Mouse (Mus musculus): ENCODE results near the gene Cacna1f.

Gene Cacna1f

DNA sequence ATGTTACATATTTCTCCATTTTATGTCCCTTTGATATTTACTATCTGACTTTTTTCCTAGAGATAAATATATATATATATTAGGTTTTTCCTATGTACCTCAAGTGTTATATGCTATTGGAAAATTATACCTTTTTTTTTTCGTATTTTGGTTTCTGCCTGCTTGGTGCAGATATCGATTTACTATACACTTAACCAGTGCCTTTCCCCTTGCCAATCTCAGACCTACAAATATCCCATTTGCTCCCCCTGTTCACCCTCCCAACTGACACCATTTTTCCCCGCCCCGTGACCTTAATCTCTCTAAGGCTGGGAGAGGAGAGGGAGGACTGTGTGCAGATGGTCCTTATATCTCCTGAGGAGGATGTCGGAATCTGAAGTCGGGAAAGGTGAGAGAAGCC is at the start of gene Cacna1f:
Gene Cacna1f, plus strand, starts transcription at position 301 of the 400 bp plus-strand sequence.
- DNase-seq (ENCODE audit: low spot score in 2 of 2): no peak

DNA sequence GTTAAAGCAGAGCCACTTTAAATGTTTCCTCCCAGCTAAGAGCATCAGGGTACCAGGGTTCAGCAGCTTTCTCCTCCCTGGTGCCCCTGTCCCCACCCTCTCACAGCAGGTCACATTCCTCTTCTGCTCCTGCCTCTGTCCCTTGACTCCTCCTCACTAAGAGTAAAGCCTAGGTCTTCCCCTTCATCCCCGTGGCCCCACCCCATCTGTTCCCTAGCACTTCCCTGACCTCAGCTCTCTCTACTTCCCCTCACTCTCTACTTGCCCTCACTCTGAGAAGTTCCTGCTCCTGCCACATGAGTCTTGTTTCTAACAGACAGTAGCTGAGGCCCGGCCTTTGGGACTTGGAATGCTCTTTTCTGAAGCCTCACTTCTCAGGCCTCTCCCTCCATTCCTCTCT is 43.8 kb upstream of the Cacna1f start:
- DNase-seq (ENCODE audit: low spot score in 2 of 2): no peak

DNA sequence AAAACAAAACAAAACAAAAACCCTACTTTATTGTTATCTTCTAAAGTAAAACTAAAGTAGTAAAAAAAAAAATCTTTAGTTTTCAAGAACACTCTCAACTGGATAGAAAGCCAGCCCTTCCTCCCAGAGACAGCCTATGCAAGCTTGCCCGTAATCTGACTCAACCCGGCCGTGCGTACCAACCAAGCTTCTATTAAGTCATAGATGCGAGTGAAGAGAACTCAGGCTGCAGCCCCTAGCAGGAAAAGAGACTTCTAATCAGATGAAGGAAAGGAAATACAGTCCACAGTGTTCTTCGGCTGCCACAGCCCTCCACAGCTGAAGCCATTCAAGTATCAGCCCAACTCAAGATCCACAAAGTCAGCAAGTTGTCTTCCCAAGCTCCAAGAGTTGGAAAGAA is 40.5 kb upstream of the Cacna1f start:
- DNase-seq (ENCODE audit: low spot score in 2 of 2): no peak

DNA sequence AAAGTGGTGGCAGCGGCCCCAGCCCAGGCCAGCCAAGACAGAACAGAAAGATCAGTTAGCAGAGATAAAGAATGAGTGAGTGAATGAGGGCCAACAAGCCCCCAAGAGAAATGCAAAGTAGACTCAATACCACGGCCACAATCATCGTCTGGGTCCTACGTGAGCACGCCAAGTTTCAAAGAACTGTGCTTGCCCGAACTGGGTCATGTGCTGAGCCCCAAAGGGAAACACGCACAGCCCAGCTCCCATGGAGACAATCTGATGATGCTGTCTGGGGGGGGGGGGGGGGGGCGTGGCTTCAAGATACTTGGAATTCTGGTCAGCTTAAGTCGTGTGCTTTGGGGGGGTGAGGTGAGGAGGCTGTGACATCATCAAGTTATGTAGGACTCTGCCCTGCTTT is 39.4 kb upstream of the Cacna1f start:
- DNase-seq (ENCODE audit: low spot score in 2 of 2): no peak

DNA sequence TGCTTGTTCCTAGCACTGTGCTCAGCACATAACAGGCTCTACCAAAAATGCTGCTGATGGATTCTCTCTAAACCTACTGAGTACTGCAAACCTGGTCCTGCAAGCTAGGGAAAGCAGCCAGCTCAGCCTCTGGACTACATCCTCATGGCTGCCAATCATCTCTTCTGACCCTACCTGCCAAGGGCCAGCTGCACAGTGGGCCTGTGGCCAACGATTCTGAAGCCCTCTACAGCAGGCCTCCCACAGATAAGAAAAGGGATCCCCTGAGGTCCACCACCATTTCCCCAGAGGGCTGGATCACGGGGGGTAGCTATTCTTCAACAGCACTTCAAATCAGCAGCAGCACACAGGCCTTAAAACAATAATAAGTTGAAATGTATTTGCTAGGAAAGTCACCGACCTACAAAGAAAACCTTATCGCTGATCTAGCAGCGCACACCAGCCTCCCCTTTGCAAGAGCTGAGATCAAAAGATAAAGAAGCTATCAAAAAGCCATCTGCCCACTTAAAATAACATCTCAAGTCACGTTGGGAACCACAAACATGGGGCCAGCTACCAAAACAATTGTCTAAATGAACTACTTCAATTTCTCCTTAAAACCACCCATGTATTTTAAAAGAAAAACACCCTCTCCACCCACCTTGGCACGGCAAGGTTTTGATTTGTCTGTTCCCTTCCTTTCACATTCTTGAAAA is 36.3 kb upstream of the Cacna1f start:
- no peak for DNase-seq (ENCODE audit: low spot score in 2 of 2)

DNA sequence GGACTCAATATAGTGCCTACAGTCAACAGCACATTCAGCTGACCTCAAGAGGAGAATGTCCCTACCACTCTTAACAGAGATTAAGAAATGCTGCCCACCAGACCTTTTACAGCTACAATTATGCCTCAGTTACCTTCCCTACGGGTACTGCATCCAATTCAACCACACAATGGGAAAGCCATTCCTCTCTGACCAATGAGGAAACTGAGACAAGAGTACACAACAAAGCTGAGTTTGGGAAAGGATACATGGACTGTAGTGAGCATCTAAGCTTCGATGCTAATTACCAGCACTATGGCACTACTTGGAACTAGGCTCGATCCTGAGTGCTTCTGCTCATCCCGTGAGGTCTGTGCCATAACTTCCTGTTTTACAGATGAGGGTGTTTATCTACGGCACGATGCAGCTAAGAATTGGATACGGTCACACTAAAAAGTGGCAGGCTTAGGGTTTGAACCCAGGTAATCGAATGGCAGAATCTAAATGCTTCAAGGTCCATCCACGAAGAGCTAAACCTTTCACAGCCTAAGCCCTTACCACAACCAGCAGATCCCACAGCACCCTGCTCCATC is 35.2 kb upstream of the Cacna1f start:
- DNase-seq (ENCODE audit: low spot score in 2 of 2): no peak

DNA sequence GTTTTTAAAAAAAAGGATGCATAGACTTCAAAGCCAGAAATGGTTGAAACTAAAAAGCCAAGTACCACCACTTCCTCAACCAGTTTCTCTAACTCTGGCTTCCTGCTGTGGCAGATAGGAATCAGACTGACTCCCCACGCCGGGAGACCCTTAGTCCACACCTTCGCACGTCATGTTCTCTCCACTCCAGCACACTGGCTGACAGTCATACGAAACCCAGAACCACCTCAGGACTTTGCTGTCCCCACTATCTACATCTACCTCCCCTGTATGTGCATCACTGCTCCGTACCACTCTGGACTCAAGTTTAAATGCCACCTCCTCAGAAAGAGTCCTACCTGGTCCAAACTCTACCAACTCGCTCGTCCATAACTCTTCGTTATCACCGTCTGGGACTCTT is 34.4 kb upstream of the Cacna1f start:
- DNase-seq (ENCODE audit: low spot score in 2 of 2): no peak

DNA sequence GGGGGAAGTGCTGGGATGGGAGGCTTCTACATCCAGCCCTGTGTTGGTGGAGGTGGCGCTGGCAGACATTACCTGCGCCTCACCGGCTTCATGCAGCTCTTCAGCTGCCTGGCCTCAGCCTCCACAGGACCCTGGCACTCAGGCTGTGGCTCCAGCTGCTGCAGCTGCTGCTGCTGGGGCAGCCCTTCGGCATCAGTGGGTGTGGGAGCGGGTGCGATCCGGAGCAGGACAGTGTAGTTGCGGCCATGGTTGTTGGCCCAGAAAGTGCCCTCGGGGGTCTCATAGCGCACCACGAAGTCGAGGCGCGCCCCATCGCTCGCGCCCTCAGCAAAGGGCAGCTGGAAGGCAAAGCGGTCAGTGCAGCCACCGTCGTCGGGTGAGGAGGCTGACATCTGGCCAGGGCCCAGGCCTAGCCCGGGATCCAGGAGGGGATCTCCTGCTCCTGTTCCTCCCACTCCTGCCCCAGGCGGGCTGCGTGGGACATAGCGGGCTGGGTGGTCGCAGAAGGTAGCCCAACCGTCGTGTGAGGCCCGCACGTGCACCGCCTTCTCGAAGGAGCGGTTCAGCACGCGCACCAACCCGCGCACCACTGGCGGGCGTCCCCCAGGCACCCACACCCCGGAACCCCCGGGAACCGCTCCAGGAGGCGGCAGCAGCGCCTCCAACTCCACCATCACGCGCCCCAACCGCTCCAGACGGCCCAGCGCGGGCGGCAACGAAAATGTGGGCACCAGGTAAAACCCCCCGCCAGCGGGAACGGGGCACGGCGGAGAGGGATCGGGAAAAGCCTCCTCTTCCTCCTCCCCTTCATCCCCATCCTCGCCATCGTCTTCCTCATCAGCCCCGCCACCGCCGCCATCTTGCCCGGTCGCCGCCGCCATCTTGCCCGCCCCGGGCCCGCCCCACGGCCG is 33.5 kb upstream of the Cacna1f start, which contains the start of gene Foxp3:
Gene Foxp3, plus strand, starts transcription at position 469 of the 911 bp plus-strand sequence.
- peak; percentile 21 to 22 for DNase-seq (ENCODE audit: low spot score in 2 of 2)

DNA sequence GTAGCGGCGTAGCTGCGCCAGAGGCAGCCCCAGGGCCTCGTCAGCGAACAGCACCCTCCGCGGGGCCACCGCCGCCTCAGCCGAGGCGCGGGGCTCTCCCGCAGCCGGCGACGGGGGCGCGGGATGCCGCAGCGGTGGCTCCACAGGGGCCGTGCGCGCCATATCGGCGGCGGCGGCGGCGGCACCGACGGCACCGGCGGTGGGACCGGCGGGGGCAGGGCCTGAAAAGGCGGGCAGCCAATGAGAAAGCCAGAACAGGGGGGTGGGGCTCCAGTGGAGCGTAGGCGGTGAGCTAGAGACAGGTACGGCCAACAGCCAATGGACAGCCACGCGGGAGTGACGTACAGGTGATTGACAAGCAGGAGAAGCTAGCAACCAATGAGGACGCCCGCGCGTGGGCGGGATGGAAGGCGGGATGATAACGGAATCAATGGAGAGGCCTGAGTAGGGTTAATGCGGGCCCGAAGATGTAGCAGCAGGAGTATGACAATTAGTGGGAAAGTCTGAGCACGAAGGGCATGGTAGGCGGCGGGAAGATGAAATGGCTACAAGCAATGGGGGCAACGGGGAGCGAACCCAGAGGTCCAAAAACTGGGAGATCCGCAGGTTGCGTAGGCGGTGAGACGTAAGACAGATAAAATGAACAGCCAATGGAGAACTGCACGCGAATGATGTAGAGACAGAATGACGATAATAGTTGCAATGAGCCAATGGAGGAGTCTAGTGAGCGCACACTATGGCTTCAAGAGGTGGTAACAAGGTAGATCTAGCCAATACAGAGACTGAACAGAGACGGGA is 32.6 kb upstream of the Cacna1f start, which contains the start of gene Ppp1r3f:
Gene Ppp1r3f, minus strand, starts transcription at position 197 of the 798 bp plus-strand sequence.
- DNase-seq (ENCODE audit: low spot score in 2 of 2): peak; percentile 95 to 97

DNA sequence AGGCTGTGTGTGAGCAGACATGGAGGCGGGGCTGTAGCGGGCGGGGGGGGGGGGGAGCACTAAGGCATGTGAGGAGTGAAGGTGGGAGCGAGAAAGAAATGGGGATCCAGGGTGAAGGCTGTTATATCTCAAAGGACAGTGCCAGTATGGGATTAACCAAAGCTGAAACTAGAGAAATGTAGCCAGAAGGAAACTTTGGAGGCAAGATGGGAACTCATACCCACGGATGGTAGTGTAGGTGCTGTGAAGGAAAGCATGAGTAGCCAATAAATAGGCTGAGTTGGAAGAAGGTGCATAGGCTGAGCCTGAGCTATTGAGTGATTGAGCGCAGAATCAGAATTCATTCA is 32.0 kb upstream of the Cacna1f start:
- no peak for DNase-seq (ENCODE audit: low spot score in 2 of 2)

DNA sequence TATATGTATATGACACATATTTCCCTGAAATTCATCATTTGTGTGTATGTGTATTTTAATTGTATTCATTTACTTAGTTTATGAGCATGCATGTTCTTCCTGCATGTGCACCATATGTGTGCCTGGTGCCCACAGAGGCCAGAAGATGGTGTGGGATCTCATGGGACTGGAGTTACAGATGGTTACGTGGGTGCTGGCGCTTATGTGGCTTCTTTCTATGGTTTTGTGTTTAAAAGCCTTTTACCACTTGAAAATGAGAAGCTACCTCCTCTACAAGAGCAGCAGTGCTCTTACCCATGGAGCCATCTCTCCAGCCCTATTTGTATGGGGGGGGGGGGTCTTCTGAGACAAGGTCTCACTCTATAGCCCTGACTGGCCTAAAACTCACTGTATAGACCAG is 25.7 kb upstream of the Cacna1f start:
- no peak for DNase-seq (ENCODE audit: low spot score in 2 of 2)

DNA sequence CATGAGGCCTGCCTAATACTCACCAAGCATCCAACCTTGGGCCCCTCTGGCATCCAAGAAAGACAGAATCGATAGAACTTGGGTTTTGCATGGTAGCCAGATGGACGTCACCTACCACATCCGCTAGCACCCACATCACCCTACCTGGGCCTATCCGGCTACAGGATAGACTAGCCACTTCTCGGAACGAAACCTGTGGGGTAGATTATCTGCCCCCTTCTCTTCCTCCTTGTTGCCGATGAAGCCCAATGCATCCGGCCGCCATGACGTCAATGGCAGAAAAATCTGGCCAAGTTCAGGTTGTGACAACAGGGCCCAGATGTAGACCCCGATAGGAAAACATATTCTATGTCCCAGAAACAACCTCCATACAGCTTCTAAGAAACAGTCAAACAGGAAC is 23.0 kb upstream of the Cacna1f start:
- no peak for DNase-seq (ENCODE audit: low spot score in 2 of 2)

DNA sequence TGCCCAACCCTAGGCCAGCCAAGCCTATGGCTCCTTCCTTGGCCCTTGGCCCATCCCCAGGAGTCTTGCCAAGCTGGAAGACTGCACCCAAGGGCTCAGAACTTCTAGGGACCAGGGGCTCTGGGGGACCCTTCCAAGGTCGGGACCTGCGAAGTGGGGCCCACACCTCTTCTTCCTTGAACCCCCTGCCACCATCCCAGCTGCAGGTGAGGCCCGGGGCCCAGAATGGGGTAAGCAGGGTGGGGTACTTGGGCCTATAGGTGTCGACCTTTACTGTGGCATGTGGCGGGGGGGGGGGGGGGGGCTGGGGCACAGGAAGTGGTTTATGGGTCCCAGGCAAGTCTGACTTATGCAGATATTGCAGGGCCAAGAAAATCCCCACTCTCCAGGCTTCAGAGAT is 20.5 kb upstream of the Cacna1f start:
- DNase-seq (ENCODE audit: low spot score in 2 of 2): no peak

DNA sequence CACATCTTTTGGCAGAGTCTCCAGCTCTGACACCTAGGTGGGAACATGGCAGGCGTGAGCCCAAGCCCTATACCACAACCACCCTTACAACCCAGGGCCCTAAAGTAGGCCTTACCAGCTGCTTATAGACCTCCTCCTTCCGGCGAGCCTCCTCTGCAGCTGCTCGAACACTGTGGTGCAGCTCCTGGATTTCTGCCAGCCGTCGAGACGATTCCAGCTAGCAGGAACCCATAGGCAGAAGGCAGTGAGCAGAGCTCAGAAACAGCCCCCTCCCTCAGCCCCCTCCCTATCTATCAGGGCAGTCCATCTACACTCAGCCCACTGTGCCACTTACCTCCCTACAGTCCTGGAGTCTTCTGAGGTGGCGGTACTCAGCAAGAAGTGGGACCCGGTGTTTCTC is 11.5 kb upstream of the Cacna1f start:
- no peak for DNase-seq (ENCODE audit: low spot score in 2 of 2)

DNA sequence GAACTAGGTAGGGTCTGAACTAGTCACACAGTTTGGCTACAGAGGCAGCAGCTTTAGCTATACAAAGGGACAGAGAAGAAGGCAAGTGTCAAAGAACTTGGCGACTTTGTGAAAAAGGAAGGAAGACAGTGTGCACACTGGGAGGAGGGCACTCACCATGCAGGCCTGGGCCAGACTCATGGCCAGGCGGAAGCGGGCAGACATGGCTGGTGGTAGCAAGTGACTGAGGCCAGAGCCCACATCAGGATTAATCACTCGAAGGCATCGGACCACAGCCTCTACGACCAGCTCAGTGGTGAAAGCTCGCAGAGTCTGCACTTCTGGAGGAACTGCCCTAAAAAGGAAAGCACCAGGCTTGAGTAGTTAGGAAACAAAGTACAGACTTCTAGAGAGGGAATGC is 2.9 kb upstream of the Cacna1f start:
- DNase-seq (ENCODE audit: low spot score in 2 of 2): no peak

DNA sequence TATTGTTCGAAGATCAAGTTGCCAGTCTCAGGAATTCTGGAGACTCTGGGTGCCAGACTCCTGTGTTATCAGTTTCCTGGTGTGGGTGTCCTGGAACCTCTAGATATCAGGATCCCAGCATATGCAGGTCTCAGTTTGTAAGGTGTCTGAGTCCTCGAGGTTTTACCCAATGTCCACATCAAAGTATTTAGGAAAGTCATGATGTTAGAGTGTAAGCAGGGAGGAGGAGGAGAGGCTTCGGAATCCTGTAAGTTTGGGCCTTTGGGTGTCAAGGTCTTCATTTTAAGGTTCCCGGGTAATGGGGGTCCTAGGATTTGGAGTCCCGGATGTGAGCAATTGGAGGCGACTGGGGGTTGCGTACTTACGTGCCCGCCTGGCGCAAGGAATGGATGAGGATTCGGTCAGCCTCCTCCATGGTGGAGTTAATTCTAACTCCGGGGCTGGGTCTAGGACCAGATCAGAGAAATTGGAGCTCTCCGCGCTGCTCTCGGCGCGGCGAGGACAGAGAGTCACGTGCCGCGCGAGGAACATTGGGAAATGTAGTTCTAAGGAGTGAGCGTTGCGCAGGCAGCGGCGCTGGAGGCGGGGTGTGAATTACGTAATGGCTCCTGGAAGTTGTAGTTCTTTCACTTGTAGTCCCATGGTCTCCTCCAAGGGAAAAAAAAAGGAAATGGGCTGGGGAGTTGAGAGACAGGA is 1.9 kb upstream of the Cacna1f start, which contains the start of gene Ccdc22:
Gene Ccdc22, minus strand, starts transcription at position 639 of the 696 bp plus-strand sequence.
- DNase-seq (ENCODE audit: low spot score in 2 of 2): peak; percentile 71 to 77

DNA sequence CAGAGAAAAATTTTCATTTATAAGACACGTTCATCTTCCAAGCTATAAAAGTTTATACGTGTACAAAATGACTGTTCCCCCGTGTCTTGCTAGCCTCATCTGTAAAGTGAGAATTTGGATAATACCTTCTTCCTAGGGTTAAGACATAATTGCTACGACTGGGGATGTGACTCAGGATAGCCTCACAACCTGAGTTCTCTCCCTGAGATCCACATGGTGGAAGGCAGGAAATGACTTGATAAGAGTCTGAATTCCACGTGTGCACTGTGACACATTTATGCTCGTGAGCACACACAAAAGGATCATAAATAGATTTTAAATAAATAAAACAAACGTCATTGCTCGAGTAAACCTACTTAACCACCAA is 1.3 kb upstream of the Cacna1f start:
- DNase-seq (ENCODE audit: low spot score in 2 of 2): no peak

DNA sequence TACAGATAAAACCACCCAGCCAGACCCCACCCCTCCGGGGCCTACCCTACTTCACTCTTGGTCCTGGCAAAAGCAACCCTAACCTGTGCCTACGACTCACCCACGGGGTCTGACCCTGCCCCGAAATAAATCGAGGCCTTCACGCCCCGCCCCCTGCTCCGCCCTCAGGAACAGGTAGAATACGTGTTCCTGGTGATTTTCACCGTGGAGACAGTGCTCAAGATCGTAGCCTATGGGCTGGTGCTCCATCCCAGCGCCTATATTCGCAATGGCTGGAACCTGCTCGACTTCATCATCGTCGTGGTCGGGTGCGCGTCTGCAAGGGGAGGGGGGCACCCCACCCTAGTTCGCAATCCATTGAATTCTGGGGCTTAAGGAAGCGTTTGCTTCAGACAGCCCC is 3.2 kb downstream of the Cacna1f start:
- DNase-seq (ENCODE audit: low spot score in 2 of 2): no peak

DNA sequence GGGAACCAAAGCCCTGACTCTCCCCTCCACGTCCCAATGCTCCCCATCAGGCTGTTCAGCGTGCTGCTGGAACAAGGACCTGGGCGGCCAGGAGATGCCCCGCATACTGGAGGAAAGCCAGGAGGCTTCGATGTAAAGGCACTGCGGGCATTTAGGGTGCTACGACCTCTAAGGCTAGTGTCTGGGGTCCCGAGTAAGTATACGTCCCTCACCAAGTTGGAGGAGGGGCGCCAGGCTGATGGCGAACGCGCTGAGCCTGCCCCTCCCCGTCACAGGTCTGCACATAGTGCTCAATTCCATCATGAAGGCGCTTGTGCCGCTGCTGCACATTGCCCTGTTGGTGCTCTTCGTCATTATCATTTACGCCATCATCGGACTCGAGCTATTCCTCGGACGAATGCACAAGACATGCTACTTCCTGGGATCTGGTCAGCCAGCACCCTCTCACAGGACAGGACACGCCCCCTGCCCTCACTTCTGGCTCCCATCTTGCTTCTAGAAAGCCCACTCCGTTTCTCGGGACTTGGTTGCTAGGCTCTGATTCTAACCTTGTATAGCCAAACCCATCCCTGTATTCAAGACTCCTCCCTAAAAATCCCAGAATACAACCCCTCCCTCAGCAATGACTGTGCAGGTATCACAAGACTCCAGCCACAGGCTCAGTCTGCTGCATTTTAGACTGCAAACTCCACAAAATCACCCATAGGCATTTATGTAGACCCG is 3.8 kb downstream of the Cacna1f start:
- peak in 1 of 2 experiments; percentile 11 for DNase-seq (ENCODE audit: low spot score in 2 of 2)

DNA sequence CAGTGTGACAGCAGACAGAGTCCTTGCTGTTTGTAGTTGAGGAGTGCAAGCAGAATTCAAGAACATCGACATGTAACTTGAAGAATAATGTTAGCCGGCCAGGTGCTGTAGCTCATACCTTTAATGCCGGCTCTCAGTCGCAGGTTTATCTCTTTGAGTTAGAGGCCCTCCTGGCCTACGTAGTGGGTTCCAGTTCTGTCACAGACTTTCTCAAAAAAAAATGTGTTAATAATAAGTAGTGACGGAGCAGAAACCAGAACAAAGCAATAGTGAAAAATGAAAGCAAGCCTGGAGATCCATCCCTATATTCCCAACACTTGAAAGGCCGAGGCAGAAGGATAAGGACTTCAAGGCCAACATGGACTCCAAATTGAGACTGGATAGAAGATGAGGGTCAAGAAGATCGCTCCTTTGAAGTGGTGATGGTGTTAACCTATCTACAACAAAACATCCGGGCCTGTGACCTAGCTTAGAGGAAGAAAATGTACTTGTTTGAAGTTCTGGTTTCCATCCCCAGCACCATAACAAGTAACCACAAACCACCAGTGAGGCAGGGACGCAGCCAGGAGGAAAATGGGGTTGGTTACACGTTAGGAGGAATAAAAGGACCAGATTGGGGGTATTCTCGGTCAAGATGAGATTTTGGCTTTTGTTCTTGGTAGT is 11.1 kb downstream of the Cacna1f start:
- DNase-seq (ENCODE audit: low spot score in 2 of 2): no peak

All from frontal cortex, postnatal 14 days (tissue).